ENCODE assay signal across 15 mouse cellular contexts in genomic region chr5:126079281-126079838, GRCm38 (mm10).
DNase-seq lines count a peak whose midpoint lies in the region; ATAC-seq lines count a peak whose summit lies in the region.
"Had no signal": no experiment of that assay in that cellular context is flagged by ENCODE, and none has a peak within 500 bp of the region (broad histone marks: within the 10 kb centered on the region; RNA-seq: fewer than 3 reads in every experiment).

No protein-coding gene starts in this region.

- no peak overlapping the region for H3K4me2 ChIP-seq in heart, embryonic 11.5 days
- H3K4me2 ChIP-seq in midbrain, embryonic 11.5 days, result no peak overlapping the region
- H3K4me2 ChIP-seq in midbrain, embryonic 16.5 days (ENCODE audit: low read length), result no peak overlapping the region
- H3K4me2 ChIP-seq in forebrain, embryonic 11.5 days (ENCODE audit: low read depth, low read length, severe bottlenecking), result no peak overlapping the region
- H3K4me2 ChIP-seq: hindbrain, embryonic 15.5 days; limb, embryonic 12.5 days; neural tube, embryonic 13.5 days had no signal

- 41% methylated on average over 7 of the region's 7 CpGs for WGBS in heart, embryonic 11.5 days (ENCODE audit: insufficient replicate concordance)
- WGBS in midbrain, embryonic 11.5 days, result 14% methylated on average over 7 of the region's 7 CpGs
- 12% methylated on average over 7 of the region's 7 CpGs for WGBS in midbrain, embryonic 16.5 days
- WGBS in forebrain, embryonic 11.5 days, result 18% methylated on average over 7 of the region's 7 CpGs

- H3K4me3 ChIP-seq in heart, embryonic 11.5 days (ENCODE audit: low read depth, low read length), result no peak overlapping the region
- H3K4me3 ChIP-seq in midbrain, embryonic 11.5 days (ENCODE audit: low read depth, low read length), result no peak overlapping the region
- no peak overlapping the region for H3K4me3 ChIP-seq in midbrain, embryonic 16.5 days (ENCODE audit: low read depth, low read length)
- no peak overlapping the region for H3K4me3 ChIP-seq in forebrain, embryonic 11.5 days (ENCODE audit: low read depth, low read length)
- H3K4me3 ChIP-seq: hindbrain, embryonic 15.5 days; limb, embryonic 12.5 days; neural tube, embryonic 13.5 days had no signal

- H3K9ac ChIP-seq in heart, embryonic 11.5 days (ENCODE audit: low read depth, low read length), result no peak overlapping the region
- H3K9ac ChIP-seq in midbrain, embryonic 11.5 days (ENCODE audit: low read length), result no peak overlapping the region
- no peak overlapping the region for H3K9ac ChIP-seq in midbrain, embryonic 16.5 days (ENCODE audit: low read depth, low read length)
- no peak overlapping the region for H3K9ac ChIP-seq in forebrain, embryonic 11.5 days (ENCODE audit: low read length)
- H3K9ac ChIP-seq: hindbrain, embryonic 15.5 days; limb, embryonic 12.5 days; liver, embryonic 14.5 days; neural tube, embryonic 13.5 days had no signal

- no peaks in the 10 kb centered on the region for H3K27me3 ChIP-seq in heart, embryonic 11.5 days (ENCODE audit: control insufficient read depth, insufficient read depth, low read length)
- H3K27me3 ChIP-seq in midbrain, embryonic 11.5 days (ENCODE audit: control insufficient read depth, insufficient read depth, low read length), result no peaks in the 10 kb centered on the region
- no peaks in the 10 kb centered on the region for H3K27me3 ChIP-seq in midbrain, embryonic 16.5 days (ENCODE audit: control insufficient read depth, insufficient read depth, low read depth, low read length)
- H3K27me3 ChIP-seq in forebrain, embryonic 11.5 days (ENCODE audit: control insufficient read depth, insufficient read depth, low read length), result no peaks in the 10 kb centered on the region
- H3K27me3 ChIP-seq: hindbrain, embryonic 15.5 days; limb, embryonic 12.5 days; neural tube, embryonic 13.5 days had no signal

- no peaks in the 10 kb centered on the region; the same call in 1 of the 2 replicates for H3K9me3 ChIP-seq in heart, embryonic 11.5 days (replicated peaks; ENCODE audit: control insufficient read depth, low read length)
- peaks cover 5% of the 10 kb centered on the region; the same call in 1 of the 2 replicates for H3K9me3 ChIP-seq in midbrain, embryonic 11.5 days (ENCODE audit: control insufficient read depth, low read length)
- no peaks in the 10 kb centered on the region for H3K9me3 ChIP-seq in midbrain, embryonic 16.5 days (replicated peaks; ENCODE audit: control insufficient read depth, low read length, poor library complexity, severe bottlenecking)
- H3K9me3 ChIP-seq in forebrain, embryonic 11.5 days (ENCODE audit: control insufficient read depth, low read length), result no peaks in the 10 kb centered on the region
- H3K9me3 ChIP-seq: hindbrain, embryonic 15.5 days; limb, embryonic 12.5 days had no signal

- H3K4me1 ChIP-seq in heart, embryonic 11.5 days (ENCODE audit: control insufficient read depth, insufficient read depth, low read length), result no peaks in the 10 kb centered on the region
- peaks cover 3% of the 10 kb centered on the region; the same call in 1 of the 2 replicates for H3K4me1 ChIP-seq in midbrain, embryonic 11.5 days (ENCODE audit: control insufficient read depth, insufficient read depth, low read length)
- H3K4me1 ChIP-seq in midbrain, embryonic 16.5 days (ENCODE audit: control insufficient read depth, insufficient read depth, low read length), result no peaks in the 10 kb centered on the region
- peaks cover 3% of the 10 kb centered on the region; the same call in 1 of the 2 replicates for H3K4me1 ChIP-seq in forebrain, embryonic 11.5 days (replicated peaks; ENCODE audit: control insufficient read depth, insufficient read depth, low read length)
- H3K4me1 ChIP-seq: limb, embryonic 12.5 days had no signal

- no peak overlapping the region for H3K27ac ChIP-seq in heart, embryonic 11.5 days (ENCODE audit: low read depth, low read length)
- H3K27ac ChIP-seq in midbrain, embryonic 11.5 days (ENCODE audit: low read depth, low read length), result no peak overlapping the region
- H3K27ac ChIP-seq in midbrain, embryonic 16.5 days (ENCODE audit: low read length), result no peak overlapping the region
- H3K27ac ChIP-seq in forebrain, embryonic 11.5 days (ENCODE audit: low read depth, low read length), result no peak overlapping the region
- H3K27ac ChIP-seq: hindbrain, embryonic 15.5 days; limb, embryonic 12.5 days; liver, embryonic 14.5 days; neural tube, embryonic 13.5 days had no signal

- DNase-seq in heart, adult 11 months, result peak; percentile 45
- no peak for DNase-seq in midbrain, embryonic 11.5 days (ENCODE audit: low spot score, missing footprints)
- peak; percentile 70 for DNase-seq in forebrain, embryonic 11.5 days (ENCODE audit: low spot score)
- no peak for DNase-seq in gastrocnemius, adult 18-20 months (ENCODE audit: low spot score)
- DNase-seq in kidney, postnatal 36 days, result no peak
- DNase-seq: heart, adult 18-20 months; kidney, adult 8-10 months; lung, postnatal 36 days had no signal

- no peaks in the 10 kb centered on the region for H3K36me3 ChIP-seq in heart, embryonic 11.5 days (ENCODE audit: control insufficient read depth, insufficient read depth, low read length)
- no peaks in the 10 kb centered on the region for H3K36me3 ChIP-seq in midbrain, embryonic 11.5 days (ENCODE audit: control insufficient read depth, insufficient read depth, low read length)
- H3K36me3 ChIP-seq in midbrain, embryonic 16.5 days (ENCODE audit: control insufficient read depth, insufficient read depth, low read length), result no peaks in the 10 kb centered on the region
- no peaks in the 10 kb centered on the region for H3K36me3 ChIP-seq in forebrain, embryonic 11.5 days (ENCODE audit: control insufficient read depth, insufficient read depth, low read length)
- H3K36me3 ChIP-seq: hindbrain, embryonic 15.5 days; limb, embryonic 12.5 days; neural tube, embryonic 13.5 days had no signal

- no peak for ATAC-seq in heart, embryonic 11.5 days (replicated peaks; ENCODE audit: insufficient number of reproducible peaks, low FRiP score, low TSS enrichment)
- ATAC-seq in midbrain, embryonic 11.5 days (ENCODE audit: low FRiP score), result peak; percentile 66; the same call in 1 of the 2 replicates
- ATAC-seq in midbrain, embryonic 16.5 days, result no peak
- peak; percentile 71; the same call in 1 of the 2 replicates for ATAC-seq in forebrain, embryonic 11.5 days (replicated peaks; ENCODE audit: low FRiP score)
- ATAC-seq: activated CD4-positive, CD25-positive, alpha-beta regulatory T cell, adult 4 months had no signal

Comparison
In these comparisons a context has a peak if more than half of its experiments do, and no peak if none do; other contexts are left out.
1. ATAC-seq: peak in midbrain, embryonic 11.5 days (single experiment) and forebrain, embryonic 11.5 days (single experiment); none in heart, embryonic 11.5 days (single experiment) and midbrain, embryonic 16.5 days (single experiment).
2. DNase-seq: peak in heart, adult 11 months (single experiment) and forebrain, embryonic 11.5 days (single experiment); none in midbrain, embryonic 11.5 days (single experiment), gastrocnemius, adult 18-20 months (single experiment) and kidney, postnatal 36 days (0 of 2).